In genomic region chr3:88242531-88242930, GRCm38 (mm10) we compare ENCODE assay signal across 9 mouse cellular contexts. TPM values are rescaled to one million over a fixed set of nuclear protein-coding genes. Genes with fewer than 3 reads are reported as not detected.
DNase-seq lines count a peak whose midpoint lies in the region; ATAC-seq and TF ChIP-seq lines count a peak whose summit lies in the region.
"Had no signal": no experiment of that assay in that cellular context is flagged by ENCODE, and none has a peak within 500 bp of the region (broad histone marks: within the 10 kb centered on the region; RNA-seq: fewer than 3 reads in every experiment).

No protein-coding gene starts in this region.

- TF ChIP-seq POLR2A in thymus, adult 2 months (IDR thresholded peaks at IDR 0.05; ENCODE audit: control insufficient read depth, extremely low read depth, insufficient read depth, low read length, poor library complexity) = no peak

- H3K9ac ChIP-seq in liver, embryonic 11.5 days (ENCODE audit: low read depth, low read length) = no peak overlapping the region
- peak overlapping the region; percentile 46 for H3K9ac ChIP-seq in neural tube, embryonic 11.5 days (ENCODE audit: low read length)

- no peaks in the 10 kb centered on the region; the same call in 1 of the 2 replicates for H3K4me1 ChIP-seq in liver, embryonic 11.5 days (replicated peaks; ENCODE audit: control insufficient read depth, insufficient read depth, low read length)
- peaks cover 42% of the 10 kb centered on the region for H3K4me1 ChIP-seq in neural tube, embryonic 11.5 days (ENCODE audit: control insufficient read depth, insufficient read depth, low read length)
- no peaks in the 10 kb centered on the region for H3K4me1 ChIP-seq in thymus, adult 2 months (replicated peaks; ENCODE audit: control insufficient read depth, insufficient read depth, low read length)

- no peak overlapping the region for H3K4me3 ChIP-seq in liver, embryonic 11.5 days (ENCODE audit: low read depth, low read length)
- H3K4me3 ChIP-seq in neural tube, embryonic 11.5 days (ENCODE audit: low read depth, low read length) = no peak overlapping the region
- no peak overlapping the region for H3K4me3 ChIP-seq in thymus, adult 2 months (ENCODE audit: control insufficient read depth, insufficient read depth, low read length)
- H3K4me3 ChIP-seq: erythroblast, embryonic 14.5 days had no signal

- H3K27ac ChIP-seq in liver, embryonic 11.5 days (ENCODE audit: low read depth, low read length) = no peak overlapping the region
- peak overlapping the region; percentile 95; the same call in 1 of the 2 replicates for H3K27ac ChIP-seq in neural tube, embryonic 11.5 days (ENCODE audit: low read depth, low read length)
- H3K27ac ChIP-seq in thymus, adult 2 months (ENCODE audit: control insufficient read depth, insufficient read depth, low read length) = no peak overlapping the region

- WGBS in liver, embryonic 11.5 days = 6% methylated on average over 13 of the region's 13 CpGs
- WGBS in neural tube, embryonic 11.5 days = under 1% methylated on average over 13 of the region's 13 CpGs
- 2% methylated on average over 13 of the region's 13 CpGs for WGBS in thymus, adult 2 months

- H3K27me3 ChIP-seq in liver, embryonic 11.5 days (replicated peaks; ENCODE audit: control insufficient read depth, insufficient read depth, low read length) = peaks cover 69% of the 10 kb centered on the region
- peaks cover 28% of the 10 kb centered on the region for H3K27me3 ChIP-seq in neural tube, embryonic 11.5 days (ENCODE audit: control insufficient read depth, insufficient read depth, low read length)
- peaks cover 8% of the 10 kb centered on the region; the same call in 1 of the 2 replicates for H3K27me3 ChIP-seq in thymus, adult 2 months (ENCODE audit: control insufficient read depth, insufficient read depth, low read length)

- no peaks in the 10 kb centered on the region for H3K36me3 ChIP-seq in liver, embryonic 11.5 days (ENCODE audit: control insufficient read depth, insufficient read depth, low read length)
- no peaks in the 10 kb centered on the region for H3K36me3 ChIP-seq in neural tube, embryonic 11.5 days (ENCODE audit: control insufficient read depth, insufficient read depth, low read length)
- no peaks in the 10 kb centered on the region for H3K36me3 ChIP-seq in thymus, adult 2 months (ENCODE audit: control insufficient read depth, insufficient read depth, low read length)

- peak; percentile 71 for DNase-seq in A20 (ENCODE audit: low read depth, low spot score)
- peak; percentile 67 to 90 for DNase-seq in cerebellum, postnatal 4 days (ENCODE audit: low spot score in 2 of 2)
- DNase-seq in gastrocnemius, postnatal 25 days = peak; percentile 34
- peak; percentile 80 for DNase-seq in kidney, adult 9 months
- peak; percentile 55 for DNase-seq in liver, embryonic 11.5 days (ENCODE audit: low spot score)
- peak; percentile 87 for DNase-seq in neural tube, embryonic 11.5 days (ENCODE audit: low spot score)
- peak; percentile 68 for DNase-seq in thymus, adult 2 months

- ATAC-seq in activated CD4-positive, CD25-positive, alpha-beta regulatory T cell, adult 4 months = peak; percentile 36
- ATAC-seq in liver, embryonic 11.5 days (replicated peaks; ENCODE audit: low FRiP score) = no peak; the same call in 1 of the 2 replicates
- ATAC-seq in neural tube, embryonic 11.5 days (ENCODE audit: insufficient read depth, low FRiP score, low TSS enrichment) = peak; percentile 21; the same call in 1 of the 2 replicates

- H3K9me3 ChIP-seq in liver, embryonic 11.5 days (ENCODE audit: control insufficient read depth, low read length) = no peaks in the 10 kb centered on the region
- H3K9me3 ChIP-seq in neural tube, embryonic 11.5 days (ENCODE audit: control insufficient read depth, low read length) = no peaks in the 10 kb centered on the region

- peak; percentile 72; the same call in 1 of the 2 replicates for TF ChIP-seq CTCF in thymus, adult 2 months (IDR thresholded peaks at IDR 0.05; ENCODE audit: borderline replicate concordance, control insufficient read depth, extremely low read depth, insufficient read depth, low read length, poor library complexity)

- no peak overlapping the region for H3K4me2 ChIP-seq in liver, embryonic 11.5 days
- peak overlapping the region; percentile 15; the same call in 1 of the 2 replicates for H3K4me2 ChIP-seq in neural tube, embryonic 11.5 days (ENCODE audit: low read depth)

RNA-seq across cellular contexts. Expression of gene Rhbg, which starts 12.0 kb away (rescaled TPM):
- polyA plus RNA-seq in activated CD4-positive, CD25-positive, alpha-beta regulatory T cell, adult 4 months (2017; shearing (Covaris generic)) = not detected
- not detected for total RNA-seq in gastrocnemius, postnatal 25 days (2021)
- 16.3 and 19.5 TPM in 2 replicates for polyA plus RNA-seq in liver, embryonic 11.5 days (2014; fragmentation: Nextera tagmentation; extraction: Ambion mirVana)
- 0.27 and 1.2 TPM in 2 replicates for polyA plus RNA-seq in neural tube, embryonic 11.5 days (2014; fragmentation: Nextera tagmentation; extraction: Ambion mirVana)
- polyA plus RNA-seq in thymus, adult 2 months (2012; rRNA removed) = 2.5 and 2.7 TPM in 2 replicates
- polyA plus RNA-seq: erythroblast, embryonic 14.5 days had no signal

RNA-seq across cellular contexts. Expression of gene Gm38392, which starts 44.5 kb away (rescaled TPM):
- polyA plus RNA-seq in activated CD4-positive, CD25-positive, alpha-beta regulatory T cell, adult 4 months (2017; shearing (Covaris generic)) = not detected
- total RNA-seq in gastrocnemius, postnatal 25 days (2021) = under 1 TPM; 0.51 to 0.69 TPM
- 0.31 and 1.4 TPM in 2 replicates for polyA plus RNA-seq in liver, embryonic 11.5 days (2014; fragmentation: Nextera tagmentation; extraction: Ambion mirVana)
- not detected in 2 replicates for polyA plus RNA-seq in neural tube, embryonic 11.5 days (2014; fragmentation: Nextera tagmentation; extraction: Ambion mirVana)
- 0.11 TPM in 1 of 2 replicates, not detected in the other for polyA plus RNA-seq in thymus, adult 2 months (2012; rRNA removed)
- polyA plus RNA-seq: erythroblast, embryonic 14.5 days had no signal

RNA-seq across cellular contexts. Expression of gene Tsacc, which starts 54.3 kb away (rescaled TPM):
- 1 to 10 TPM; 2.7 to 7.4 TPM for polyA plus RNA-seq in activated CD4-positive, CD25-positive, alpha-beta regulatory T cell, adult 4 months (2017; shearing (Covaris generic))
- 1 to 10 TPM; 5.4 to 5.9 TPM for total RNA-seq in gastrocnemius, postnatal 25 days (2021)
- polyA plus RNA-seq in liver, embryonic 11.5 days (2014; fragmentation: Nextera tagmentation; extraction: Ambion mirVana) = 14.0 and 17.7 TPM in 2 replicates
- polyA plus RNA-seq in neural tube, embryonic 11.5 days (2014; fragmentation: Nextera tagmentation; extraction: Ambion mirVana) = 9.1 and 10.7 TPM in 2 replicates
- 2.8 and 3.3 TPM in 2 replicates for polyA plus RNA-seq in thymus, adult 2 months (2012; rRNA removed)

RNA-seq across cellular contexts. Expression of gene Cct3, which starts 54.4 kb away (rescaled TPM):
- 100 to 1,000 TPM; 180 to 209 TPM for polyA plus RNA-seq in activated CD4-positive, CD25-positive, alpha-beta regulatory T cell, adult 4 months (2017; shearing (Covaris generic))
- 100 to 1,000 TPM; 104 to 115 TPM for total RNA-seq in gastrocnemius, postnatal 25 days (2021)
- polyA plus RNA-seq in liver, embryonic 11.5 days (2014; fragmentation: Nextera tagmentation; extraction: Ambion mirVana) = 694 and 747 TPM in 2 replicates
- 768 and 797 TPM in 2 replicates for polyA plus RNA-seq in neural tube, embryonic 11.5 days (2014; fragmentation: Nextera tagmentation; extraction: Ambion mirVana)
- 166 and 205 TPM in 2 replicates for polyA plus RNA-seq in thymus, adult 2 months (2012; rRNA removed)

Comparison
In these comparisons a context has a peak if more than half of its experiments do, and no peak if none do; other contexts are left out.
1. DNase-seq: peak in every context shown above with its lines; median percentile 87 in neural tube, embryonic 11.5 days; 80 in kidney, adult 9 months; 78 in cerebellum, postnatal 4 days; 71 in A20; 68 in thymus, adult 2 months; 55 in liver, embryonic 11.5 days; 34 in gastrocnemius, postnatal 25 days.